ENCODE assay signal across 8 mouse cellular contexts in the genomic region with DNA sequence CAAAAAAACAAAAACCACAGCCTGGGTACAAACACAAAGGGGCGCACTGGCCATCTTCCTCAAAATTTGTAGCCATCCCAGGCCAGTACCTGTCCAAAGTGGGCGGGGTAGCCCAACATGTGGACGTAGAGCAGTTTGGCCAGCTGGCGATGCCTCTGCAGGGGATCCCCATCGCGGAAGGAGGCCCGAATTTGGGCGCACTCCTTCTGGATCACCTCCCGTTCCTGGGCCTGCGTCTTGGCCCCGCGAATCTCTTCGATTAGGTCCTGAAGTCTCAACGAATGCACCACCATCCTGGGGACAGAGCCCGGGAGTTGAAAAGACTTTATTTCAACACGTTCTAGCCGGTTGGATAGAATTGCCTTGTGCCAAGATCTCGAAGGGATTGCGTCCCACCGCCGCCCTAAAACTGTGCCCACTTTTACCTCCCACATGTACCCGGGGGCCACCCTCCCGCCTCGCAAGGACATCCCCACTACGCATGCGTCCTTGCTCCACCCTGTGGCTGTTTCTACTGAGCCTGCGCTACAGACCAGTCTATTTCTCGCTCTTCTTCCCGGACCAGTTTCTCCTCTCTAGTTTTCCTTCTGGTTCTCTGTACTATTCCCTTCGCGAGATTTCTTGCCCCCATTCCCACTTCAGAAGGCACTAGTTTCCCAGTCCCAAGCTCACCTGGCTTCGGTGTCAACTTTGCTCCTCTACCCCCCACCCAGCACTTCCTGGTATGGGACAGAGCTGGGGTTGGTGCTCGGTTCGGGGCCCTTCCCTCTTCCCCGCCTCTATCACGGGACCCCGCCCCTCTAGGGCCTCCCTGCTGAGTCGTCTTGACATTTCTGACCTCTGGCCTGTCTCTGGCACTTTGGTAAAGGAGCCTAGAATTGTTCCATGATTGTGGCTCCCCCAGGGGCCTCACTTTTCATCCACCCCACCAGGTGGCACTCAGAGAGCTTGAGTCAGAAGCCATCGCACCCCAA. TPM values are rescaled to one million over a fixed set of nuclear protein-coding genes. Genes with fewer than 3 reads are reported as not detected.
DNase-seq lines count a peak whose midpoint lies in the region; ATAC-seq and TF ChIP-seq lines count a peak whose summit lies in the region.

A gene (minus strand): TSS at position 758 of the 974 bp plus-strand sequence.

- peak within 1 kb of the TSS; percentile 64 for H3K4me3 ChIP-seq in heart, embryonic 13.5 days
- H3K4me3 ChIP-seq in liver, embryonic 14.5 days (ENCODE audit: insufficient read depth in 1 of 2, low read depth in 2 of 2, low read length in 2 of 2), result peak within 1 kb of the TSS; percentile 61 to 96
- peak within 1 kb of the TSS; percentile 53 for H3K4me3 ChIP-seq in stomach, postnatal 0 days (ENCODE audit: low read depth, low read length)

- TF ChIP-seq EP300 in liver, embryonic 14.5 days (IDR thresholded peaks at IDR 0.05; ENCODE audit: low read depth), result no peak
- TF ChIP-seq EP300 in stomach, postnatal 0 days (optimal IDR thresholded peaks at IDR 0.05), result no peak

- under 1% methylated on average over 39 of the region's 39 CpGs for WGBS in heart, embryonic 13.5 days
- 1% methylated on average over 39 of the region's 39 CpGs for WGBS in liver, embryonic 14.5 days (ENCODE audit: insufficient replicate concordance)
- under 1% methylated on average over 39 of the region's 39 CpGs for WGBS in stomach, postnatal 0 days

- peak; percentile 34; the same call in 1 of the 2 replicates for TF ChIP-seq CTCF in brain, embryonic 14.5 days (IDR thresholded peaks at IDR 0.05; ENCODE audit: borderline replicate concordance, extremely low read depth, insufficient read depth, insufficient read length)
- peak; percentile 48 for TF ChIP-seq CTCF in liver, embryonic 14.5 days (IDR thresholded peaks at IDR 0.05; ENCODE audit: low read depth)
- TF ChIP-seq CTCF in stomach, postnatal 0 days (IDR thresholded peaks at IDR 0.05; ENCODE audit: low read depth), result peak; percentile 47

- peak within 1 kb of the TSS; percentile 83 for H3K9ac ChIP-seq in heart, embryonic 13.5 days
- peak within 1 kb of the TSS; percentile 64 for H3K9ac ChIP-seq in liver, embryonic 14.5 days (replicated peaks)
- peak within 1 kb of the TSS; percentile 63 for H3K9ac ChIP-seq in stomach, postnatal 0 days (ENCODE audit: low read length)

- DNase-seq in CD4-positive helper T cell, adult 2 months (ENCODE audit: low read depth, low spot score), result peak; percentile 88
- DNase-seq in brain, embryonic 14.5 days (ENCODE audit: low read depth), result peak; percentile 93
- DNase-seq in kidney, postnatal 10 days, result peak; percentile 88
- peak; percentile 70 to 74 (median 73) for DNase-seq in liver, embryonic 14.5 days (ENCODE audit: low read depth in 3 of 3, low spot score in 3 of 3)
- DNase-seq in neural tube, embryonic 10.5 days (ENCODE audit: extremely low spot score, low spot score), result peak; percentile 77
- DNase-seq in stomach, postnatal 0 days (ENCODE audit: low spot score), result peak; percentile 84

- peak within 1 kb of the TSS; percentile 97 for H3K4me2 ChIP-seq in heart, embryonic 13.5 days
- H3K4me2 ChIP-seq in liver, embryonic 14.5 days (ENCODE audit: low read depth), result peak within 1 kb of the TSS; percentile 91
- peak within 1 kb of the TSS; percentile 95 for H3K4me2 ChIP-seq in stomach, postnatal 0 days (replicated peaks; ENCODE audit: low read depth)

- H3K27ac ChIP-seq in heart, embryonic 13.5 days (replicated peaks), result peak within 1 kb of the TSS; percentile 56
- peak within 1 kb of the TSS; percentile 15 for H3K27ac ChIP-seq in liver, embryonic 14.5 days
- H3K27ac ChIP-seq in stomach, postnatal 0 days (replicated peaks), result peak within 1 kb of the TSS; percentile 88

- TF ChIP-seq POLR2A in brain, embryonic 14.5 days (IDR thresholded peaks at IDR 0.05; ENCODE audit: borderline replicate concordance, extremely low read depth, insufficient read depth, insufficient read length, poor library complexity, severe bottlenecking), result peak; percentile 53; the same call in 1 of the 2 replicates

- H3K27me3 ChIP-seq in heart, embryonic 13.5 days (replicated peaks), result peaks cover 55% of the 10 kb centered on the region
- peaks cover 14% of the 10 kb centered on the region for H3K27me3 ChIP-seq in liver, embryonic 14.5 days (ENCODE audit: control insufficient read depth, insufficient read depth, low read length)
- no peaks in the 10 kb centered on the region for H3K27me3 ChIP-seq in stomach, postnatal 0 days (ENCODE audit: control insufficient read depth, insufficient read depth, low read length)

- 0 out of 2 replicates have a peak, but pooled peaks cover 4% of the 10 kb centered on the region for H3K36me3 ChIP-seq in heart, embryonic 13.5 days
- no peaks in the 10 kb centered on the region; the same call in 1 of the 2 replicates for H3K36me3 ChIP-seq in liver, embryonic 14.5 days (replicated peaks; ENCODE audit: control insufficient read depth, insufficient read depth, low read depth)
- peaks cover 2% of the 10 kb centered on the region; the same call in 1 of the 2 replicates for H3K36me3 ChIP-seq in stomach, postnatal 0 days (ENCODE audit: control insufficient read depth, insufficient read depth, low read length)

- no peaks in the 10 kb centered on the region for H3K9me3 ChIP-seq in heart, embryonic 13.5 days
- H3K9me3 ChIP-seq in liver, embryonic 14.5 days (ENCODE audit: control insufficient read depth, low read length), result no peaks in the 10 kb centered on the region
- H3K9me3 ChIP-seq in stomach, postnatal 0 days (ENCODE audit: control insufficient read depth, low read length), result no peaks in the 10 kb centered on the region

- peak; percentile 78 for ATAC-seq in erythroid progenitor cell, adult 5-6 weeks (replicated peaks; ENCODE audit: low FRiP score, poor library complexity, severe bottlenecking)
- peak; percentile 38; the same call in 1 of the 2 replicates for ATAC-seq in heart, embryonic 13.5 days (ENCODE audit: extremely low read depth, insufficient number of reproducible peaks, low FRiP score, low TSS enrichment)
- peak; percentile 95 for ATAC-seq in liver, embryonic 14.5 days (ENCODE audit: insufficient read depth)
- ATAC-seq in stomach, postnatal 0 days (ENCODE audit: low FRiP score, low TSS enrichment), result peak; percentile 82

- peaks cover 26% of the 10 kb centered on the region for H3K4me1 ChIP-seq in heart, embryonic 13.5 days
- H3K4me1 ChIP-seq in liver, embryonic 14.5 days (replicated peaks; ENCODE audit: control insufficient read depth in 2 of 2, insufficient read depth in 2 of 2, low read length in 1 of 2), result peaks cover 6 to 7% of the 10 kb centered on the region in 2 experiments; a peak in 3 of 4 replicates
- H3K4me1 ChIP-seq in stomach, postnatal 0 days (replicated peaks; ENCODE audit: control insufficient read depth, insufficient read depth), result peaks cover 2% of the 10 kb centered on the region; the same call in 1 of the 2 replicates

RNA-seq across cellular contexts. Expression of the gene that starts here (rescaled TPM):
- 13.6 and 20.6 TPM in 2 replicates for polyA plus RNA-seq in brain, embryonic 14.5 days (2012; rRNA removed)
- total RNA-seq in erythroid progenitor cell, adult 5-6 weeks (2015; ENCODE audit: low replicate concordance), result 2.5 and 23.5 TPM in 2 replicates
- total RNA-seq in erythroid progenitor cell, adult 5-6 weeks (2017; ENCODE audit: low replicate concordance), result 0.68 and 1.8 TPM in 2 replicates
- 7.4 and 7.9 TPM in 2 replicates for polyA plus RNA-seq in heart, embryonic 13.5 days (2015; fragmentation: Nextera tagmentation; extraction: Ambion mirVana)
- polyA plus RNA-seq in liver, embryonic 14.5 days (2012; rRNA removed), result 12.7 and 13.4 TPM in 2 replicates
- polyA plus RNA-seq in liver, embryonic 14.5 days (2014; fragmentation: Nextera tagmentation; extraction: Ambion mirVana), result 18.6 and 21.2 TPM in 2 replicates
- 26.4 and 31.0 TPM in 2 replicates for polyA plus RNA-seq in stomach, postnatal 0 days (2015; fragmentation: Nextera tagmentation; extraction: Ambion mirVana)

Comparison
In these comparisons a context has a peak if more than half of its experiments do, and no peak if none do; other contexts are left out.
1. Peak in every context shown above with its lines: DNase-seq, ATAC-seq, H3K4me3 ChIP-seq and H3K27ac ChIP-seq.
2. ATAC-seq: peak in every context shown above with its lines; median percentile 95 in liver, embryonic 14.5 days; 82 in stomach, postnatal 0 days; 78 in erythroid progenitor cell, adult 5-6 weeks; 38 in heart, embryonic 13.5 days.
3. H3K27ac ChIP-seq: peak in every context shown above with its lines; median percentile 88 in stomach, postnatal 0 days; 56 in heart, embryonic 13.5 days; 15 in liver, embryonic 14.5 days.